Mouse (Mus musculus): ENCODE measurements around the gene Smg5. TPM values are rescaled to one million over a fixed set of nuclear protein-coding genes. Genes with fewer than 3 reads are reported as not detected.

Smg5 gene
- polyA plus RNA-seq, 1 experiment from 2014 or later, result 83.3 TPM

- ATAC-seq (ENCODE audit: low FRiP score), result no peak
- H3K4me1 ChIP-seq, result peaks cover 9% of the 10 kb centered on the region
- H3K4me2 ChIP-seq (replicated peaks), result no peak overlapping the region
- H3K9me3 ChIP-seq (replicated peaks), result no peaks in the 10 kb centered on the region
- H3K27ac ChIP-seq, result no peak overlapping the region
- no peaks in the 10 kb centered on the region for H3K27me3 ChIP-seq
- no peak overlapping the region for H3K4me3 ChIP-seq
- H3K36me3 ChIP-seq, result peaks cover 26% of the 10 kb centered on the region
- 39% methylated on average over 2 of the region's 2 CpGs for WGBS
- H3K9ac ChIP-seq, result no peak overlapping the region
Measured at GRCm38 (mm10) chr3:88331282-88331681, 4.8 kb upstream of the Smg5 start.

DNA sequence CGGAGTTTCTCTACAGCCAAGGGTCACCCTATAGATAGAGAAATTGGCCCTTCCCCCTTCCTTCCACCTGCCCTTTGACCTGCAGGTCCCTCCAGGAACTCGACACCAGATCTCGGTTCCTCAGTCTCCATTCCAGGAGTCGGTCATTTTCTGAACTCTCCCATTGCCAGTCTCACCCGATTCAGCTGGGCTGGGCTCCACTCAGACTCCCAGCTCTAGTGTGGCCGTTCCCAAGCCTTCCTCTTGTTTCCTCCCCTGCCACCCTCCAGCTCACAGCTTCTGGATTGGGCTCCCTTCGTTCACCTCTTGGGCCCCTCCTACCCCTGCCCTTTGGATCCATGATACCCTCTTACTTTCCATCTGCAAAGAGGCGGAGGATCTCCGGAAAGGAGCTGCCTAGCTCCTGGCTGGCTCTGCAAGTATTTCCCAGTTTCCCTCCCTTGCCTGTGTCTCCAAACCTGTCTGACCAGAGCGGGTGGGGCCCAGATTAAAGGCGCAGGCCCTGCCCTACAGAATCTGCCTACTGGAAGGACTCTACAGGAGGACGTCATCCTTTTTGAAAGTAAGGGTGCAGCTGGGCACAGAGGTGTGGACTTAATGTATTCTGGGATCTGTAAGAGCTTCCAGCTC is 1.9 kb upstream of the Smg5 start:
- Histone ChIP-seq H3K27ac (no peak overlapping the region), H3K9ac (no peak overlapping the region; the same call in 1 of the 2 replicates), H3K36me3 (peaks cover 5% of the 10 kb centered on the region; the same call in 1 of the 2 replicates), H3K4me1 (peaks cover 27% of the 10 kb centered on the region), H3K9me3 (replicated peaks) (no peaks in the 10 kb centered on the region), H3K4me3 (no peak overlapping the region), H3K27me3 (no peaks in the 10 kb centered on the region), H3K4me2 (replicated peaks) (no peak overlapping the region)
- 48% methylated on average over 12 of the region's 12 CpGs for WGBS
- ATAC-seq (ENCODE audit: low FRiP score), result no peak

- WGBS, result 32% methylated on average over 3 of the region's 3 CpGs
- Histone ChIP-seq H3K4me3 (peak overlapping the region; percentile 86), H3K9ac (peak overlapping the region; percentile 89), H3K4me1 (peaks cover 29% of the 10 kb centered on the region), H3K4me2 (replicated peaks) (peak overlapping the region; percentile 63), H3K36me3 (no peaks in the 10 kb centered on the region), H3K27ac (no peak overlapping the region), H3K9me3 (replicated peaks) (no peaks in the 10 kb centered on the region), H3K27me3 (no peaks in the 10 kb centered on the region)
- ATAC-seq (ENCODE audit: low FRiP score), result no peak
Measured at GRCm38 (mm10) chr3:88334902-88335435, 1.1 kb upstream of the Smg5 start.

DNA sequence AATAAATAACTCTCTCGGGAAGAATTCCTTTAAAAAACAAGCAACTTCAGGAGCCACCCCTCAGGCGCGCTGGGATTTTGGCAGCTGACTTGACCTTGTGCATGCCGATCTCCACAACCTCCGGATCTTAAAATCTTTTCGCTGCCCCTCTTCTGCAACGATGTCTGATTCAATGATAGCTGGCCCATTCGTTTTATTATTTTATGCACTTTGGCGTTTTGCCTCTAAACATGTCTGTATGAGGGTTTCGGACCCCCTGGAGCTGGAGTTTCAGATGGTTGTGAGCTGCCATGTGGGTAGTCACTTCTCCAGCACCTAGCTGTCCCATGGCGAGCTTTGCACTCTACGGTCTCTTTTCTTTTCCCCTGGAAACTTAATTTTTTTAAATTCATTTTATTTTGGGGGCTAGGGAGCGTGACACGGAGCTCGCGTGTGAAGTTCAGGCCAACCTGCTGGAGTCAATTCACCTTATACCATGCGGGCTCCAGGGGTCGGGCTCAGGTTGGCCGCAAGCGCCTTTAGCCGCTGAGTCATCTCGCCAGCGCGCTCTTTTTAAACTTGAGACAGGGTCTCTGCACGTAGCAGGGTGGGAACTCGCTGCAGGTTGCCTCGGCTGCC is 515 bp upstream of the Smg5 start:
- Histone ChIP-seq H3K27me3 (no peaks in the 10 kb centered on the region), H3K4me3 (peak overlapping the region; percentile 86), H3K27ac (peak overlapping the region; percentile 96), H3K9ac (peak overlapping the region; percentile 89), H3K36me3 (no peaks in the 10 kb centered on the region), H3K9me3 (replicated peaks) (no peaks in the 10 kb centered on the region), H3K4me2 (replicated peaks) (peak overlapping the region; percentile 63), H3K4me1 (peaks cover 29% of the 10 kb centered on the region)
- peak; percentile 52; the same call in 1 of the 2 replicates for ATAC-seq (ENCODE audit: low FRiP score)
- 2% methylated on average over 27 of the region's 27 CpGs for WGBS

GRCm38 (mm10) chr3:88337367-88338020 is 1.4 kb downstream of the Smg5 start:
- H3K9me3 ChIP-seq (replicated peaks), result no peaks in the 10 kb centered on the region
- H3K4me3 ChIP-seq, result peak overlapping the region; percentile 86; the same call in 1 of the 2 replicates
- H3K36me3 ChIP-seq, result peaks cover 3% of the 10 kb centered on the region
- no peak overlapping the region for H3K27ac ChIP-seq
- H3K4me1 ChIP-seq, result peaks cover 29% of the 10 kb centered on the region
- H3K27me3 ChIP-seq, result no peaks in the 10 kb centered on the region
- peak overlapping the region; percentile 63 for H3K4me2 ChIP-seq (replicated peaks)
- H3K9ac ChIP-seq, result peak overlapping the region; percentile 40
- ATAC-seq (ENCODE audit: low FRiP score), result no peak
- 83% methylated on average over 11 of the region's 11 CpGs for WGBS

DNA sequence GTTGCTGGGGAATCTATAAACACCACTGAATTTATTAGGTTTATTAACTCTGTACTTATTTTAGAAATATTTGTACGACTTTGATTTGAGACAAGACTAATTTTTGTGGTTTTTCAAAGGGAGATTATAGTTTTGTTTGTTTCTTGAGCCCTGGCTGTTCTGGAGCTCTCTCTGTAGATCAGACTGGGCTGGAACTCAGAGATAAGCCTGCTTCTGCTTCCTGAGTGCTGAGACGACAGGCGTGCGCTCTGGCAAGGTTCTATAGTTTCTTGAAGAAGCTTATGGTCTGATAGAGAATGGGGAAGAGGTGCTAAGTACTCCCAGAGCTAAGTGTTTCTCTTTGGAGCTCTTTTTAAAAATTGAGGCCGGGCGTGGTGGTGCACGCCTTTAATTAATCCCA is 2.3 kb downstream of the Smg5 start:
- 96% methylated on average over 7 of the region's 7 CpGs for WGBS
- no peak overlapping the region for H3K4me3 ChIP-seq
- H3K36me3 ChIP-seq, result peaks cover 12% of the 10 kb centered on the region
- no peak overlapping the region for H3K9ac ChIP-seq
- H3K4me2 ChIP-seq (replicated peaks), result no peak overlapping the region
- H3K27me3 ChIP-seq, result no peaks in the 10 kb centered on the region
- no peaks in the 10 kb centered on the region for H3K9me3 ChIP-seq (replicated peaks)
- ATAC-seq (ENCODE audit: low FRiP score), result no peak
- no peak overlapping the region for H3K27ac ChIP-seq
- H3K4me1 ChIP-seq, result peaks cover 29% of the 10 kb centered on the region

DNA sequence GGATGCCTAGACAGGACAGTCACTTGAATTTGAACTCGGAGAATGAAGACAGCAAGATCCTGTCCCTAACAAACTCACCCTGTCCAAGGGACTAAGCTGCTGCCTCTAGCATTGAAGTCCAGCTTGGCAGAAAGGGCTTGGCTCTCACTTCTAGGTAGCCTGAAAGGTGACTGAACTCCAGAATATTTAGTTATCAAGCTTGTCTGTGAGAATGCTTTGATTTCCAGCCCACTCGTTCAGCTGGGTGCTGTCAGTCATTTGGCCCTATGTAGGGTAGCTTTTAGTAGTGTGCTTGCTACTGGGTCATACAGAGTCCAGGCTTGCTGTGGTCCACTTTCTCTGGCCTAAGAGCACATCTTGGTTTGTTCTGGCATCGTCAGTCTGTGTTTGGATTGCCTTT is 2.9 kb downstream of the Smg5 start:
- H3K4me2 ChIP-seq (replicated peaks), result no peak overlapping the region
- peaks cover 29% of the 10 kb centered on the region for H3K4me1 ChIP-seq
- H3K9me3 ChIP-seq (replicated peaks), result no peaks in the 10 kb centered on the region
- no peaks in the 10 kb centered on the region for H3K27me3 ChIP-seq
- H3K27ac ChIP-seq, result no peak overlapping the region
- peaks cover 19% of the 10 kb centered on the region for H3K36me3 ChIP-seq
- 80% methylated on average over 3 of the region's 3 CpGs for WGBS
- no peak for ATAC-seq (ENCODE audit: low FRiP score)
- H3K9ac ChIP-seq, result no peak overlapping the region
- no peak overlapping the region for H3K4me3 ChIP-seq

GRCm38 (mm10) chr3:88350732-88351131 is 14.7 kb downstream of the Smg5 start:
- Histone ChIP-seq H3K27me3 (no peaks in the 10 kb centered on the region), H3K4me2 (replicated peaks) (no peak overlapping the region), H3K4me3 (no peak overlapping the region), H3K27ac (no peak overlapping the region), H3K9ac (no peak overlapping the region), H3K4me1 (no peaks in the 10 kb centered on the region), H3K9me3 (replicated peaks) (no peaks in the 10 kb centered on the region), H3K36me3 (peaks cover 98% of the 10 kb centered on the region)
- no peak for ATAC-seq (ENCODE audit: low FRiP score)
- 91% methylated on average over 13 of the region's 13 CpGs for WGBS

DNA sequence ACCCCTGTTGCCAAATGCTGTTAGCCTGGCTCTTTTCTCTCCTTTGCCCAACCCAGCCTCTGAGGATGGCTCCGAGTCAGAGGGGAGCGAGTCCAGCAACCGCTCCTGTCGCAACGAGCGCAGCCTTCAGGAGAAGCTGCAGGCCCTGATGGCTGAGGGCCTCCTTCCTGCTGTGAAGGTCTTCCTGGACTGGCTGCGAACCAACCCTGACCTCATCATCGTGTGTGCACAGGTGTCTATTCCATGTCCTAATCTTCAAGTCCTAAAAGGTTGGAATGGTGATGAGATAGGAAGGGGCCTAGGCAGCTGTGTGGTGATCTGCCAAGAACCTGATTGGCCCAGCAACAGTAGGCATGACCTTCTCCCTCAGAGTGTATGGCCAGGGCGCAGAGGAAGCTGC is 16.8 kb downstream of the Smg5 start:
- H3K4me2 ChIP-seq (replicated peaks), result no peak overlapping the region
- no peak overlapping the region; the same call in 1 of the 2 replicates for H3K27ac ChIP-seq
- H3K27me3 ChIP-seq, result no peaks in the 10 kb centered on the region
- ATAC-seq (ENCODE audit: low FRiP score), result no peak
- H3K9me3 ChIP-seq (replicated peaks), result no peaks in the 10 kb centered on the region
- peaks cover 96% of the 10 kb centered on the region for H3K36me3 ChIP-seq
- H3K4me3 ChIP-seq, result no peak overlapping the region
- 95% methylated on average over 9 of the region's 9 CpGs for WGBS
- no peaks in the 10 kb centered on the region for H3K4me1 ChIP-seq
- no peak overlapping the region for H3K9ac ChIP-seq

DNA sequence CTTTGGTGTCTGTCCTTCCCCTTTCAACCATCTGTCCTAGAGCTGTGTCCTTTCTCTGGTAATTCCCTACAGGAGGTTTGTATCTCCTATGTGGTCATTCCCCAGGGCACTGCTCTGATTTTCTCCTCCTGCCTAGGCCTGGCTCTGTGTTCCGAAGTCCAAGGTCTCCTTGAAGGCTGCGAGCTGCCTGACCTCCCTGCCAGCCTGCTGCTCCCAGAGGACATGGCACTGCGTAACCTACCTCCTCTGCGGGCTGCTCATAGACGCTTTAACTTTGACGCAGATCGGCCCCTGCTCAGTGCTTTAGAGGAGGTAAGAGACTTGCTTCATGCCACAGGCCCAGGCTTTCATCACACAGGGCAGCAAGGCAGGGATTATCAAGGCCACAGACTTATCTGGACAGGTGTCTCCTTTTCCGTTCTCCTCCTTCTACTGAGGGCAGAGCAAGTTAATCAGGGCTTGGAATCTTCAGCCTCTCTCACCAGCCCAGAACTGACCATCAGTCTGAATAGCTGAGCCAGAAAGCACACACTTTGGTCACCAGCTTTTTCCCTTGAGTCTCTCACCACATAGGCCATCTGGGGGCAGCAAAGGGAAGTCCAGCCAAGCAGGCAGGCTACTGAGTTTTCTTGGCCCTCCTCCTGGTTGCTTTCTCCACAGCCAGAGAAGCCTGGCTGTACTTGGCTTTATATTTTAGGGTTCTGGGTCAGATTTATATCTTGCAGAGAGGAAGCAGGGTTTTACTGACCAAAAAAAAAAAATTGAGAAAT is 18.5 kb downstream of the Smg5 start:
- Histone ChIP-seq H3K9ac (no peak overlapping the region), H3K4me3 (no peak overlapping the region), H3K27me3 (no peaks in the 10 kb centered on the region), H3K4me2 (replicated peaks) (no peak overlapping the region), H3K9me3 (replicated peaks) (no peaks in the 10 kb centered on the region), H3K27ac (no peak overlapping the region), H3K4me1 (peaks cover 7% of the 10 kb centered on the region), H3K36me3 (peaks cover 97% of the 10 kb centered on the region)
- ATAC-seq (ENCODE audit: low FRiP score), result no peak
- 96% methylated on average over 8 of the region's 8 CpGs for WGBS

GRCm38 (mm10) chr3:88359584-88359983 is 23.5 kb downstream of the Smg5 start:
- no peaks in the 10 kb centered on the region for H3K9me3 ChIP-seq (replicated peaks)
- H3K27me3 ChIP-seq, result peaks cover 5% of the 10 kb centered on the region
- no peak overlapping the region for H3K4me3 ChIP-seq
- H3K9ac ChIP-seq, result 0 out of 2 replicates have a peak overlapping the region, but pooled peaks have one; percentile 10
- peak; percentile 32; the same call in 1 of the 2 replicates for ATAC-seq (ENCODE audit: low FRiP score)
- H3K36me3 ChIP-seq, result peaks cover 83% of the 10 kb centered on the region
- H3K4me1 ChIP-seq, result peaks cover 24% of the 10 kb centered on the region
- H3K27ac ChIP-seq, result peak overlapping the region; percentile 66; the same call in 1 of the 2 replicates
- WGBS, result 50% methylated on average over 5 of the region's 5 CpGs
- H3K4me2 ChIP-seq (replicated peaks), result no peak overlapping the region

GRCm38 (mm10) chr3:88359989-88360388 is 23.9 kb downstream of the Smg5 start:
- 73% methylated on average over 3 of the region's 3 CpGs for WGBS
- H3K4me1 ChIP-seq, result peaks cover 26% of the 10 kb centered on the region
- H3K4me3 ChIP-seq, result no peak overlapping the region
- H3K36me3 ChIP-seq, result peaks cover 79% of the 10 kb centered on the region
- H3K27me3 ChIP-seq, result peaks cover 9% of the 10 kb centered on the region
- no peak for ATAC-seq (ENCODE audit: low FRiP score)
- peak overlapping the region; percentile 66; the same call in 1 of the 2 replicates for H3K27ac ChIP-seq
- H3K9me3 ChIP-seq (replicated peaks), result no peaks in the 10 kb centered on the region
- no peak overlapping the region for H3K4me2 ChIP-seq (replicated peaks)
- no peak overlapping the region for H3K9ac ChIP-seq

All from hindbrain, embryonic 12.5 days (tissue).